Mouse (Mus musculus): ENCODE measurements around the gene Acadm. TPM values are rescaled to one million over a fixed set of nuclear protein-coding genes. Genes with fewer than 3 reads are reported as not detected.

The Acadm gene
- total RNA-seq, 2 experiments from 2014 or later, result 36.4 to 41.6 TPM

- intact Hi-C loops (cut with DNase I), result no loop called here
- DNase-seq (ENCODE audit: low spot score in 2 of 2), result no peak
These were observed 38.1 kb downstream of the Acadm start, which contains the start of gene Msh4 for GRCm38 (mm10) chr3:153906136-153906871. Msh4 (minus strand) TSS chr3:153906138.

- no peak for DNase-seq (ENCODE audit: low spot score in 2 of 2)
- intact Hi-C loops (cut with DNase I), result no loop called here
These were observed 38.9 kb downstream of the Acadm start for GRCm38 (mm10) chr3:153905251-153906135.

DNA sequence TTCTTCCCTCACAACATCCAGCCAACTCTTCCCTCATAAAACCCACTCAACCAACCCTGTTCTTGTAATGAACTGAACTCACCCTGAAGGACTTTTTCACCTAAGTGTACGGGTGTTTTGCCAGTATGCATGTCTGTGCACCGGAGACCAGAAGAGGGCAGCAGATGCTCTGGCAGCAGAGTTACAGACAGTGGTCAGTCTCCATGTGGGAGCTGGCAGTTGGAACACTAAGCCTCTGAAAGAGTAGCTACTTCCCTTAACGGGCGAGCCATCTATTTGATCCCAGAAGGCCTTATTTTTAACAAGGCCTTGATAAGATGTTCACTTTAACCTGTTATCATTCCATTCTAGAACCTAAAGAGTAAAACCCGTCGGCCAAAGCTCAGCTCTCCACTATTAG, 39.8 kb downstream of the Acadm start:
- peak in 1 of 2 experiments; percentile 18 for DNase-seq (ENCODE audit: low spot score in 2 of 2)

GRCm38 (mm10) chr3:153902595-153902994, 41.8 kb downstream of the Acadm start:
- intact Hi-C loops (cut with DNase I), result no loop called here
- no peak for DNase-seq (ENCODE audit: low spot score in 2 of 2)

More for the DNA sequence above, 39.8 kb downstream of the Acadm start:
- intact Hi-C loops (cut with DNase I), result no loop called here

DNA sequence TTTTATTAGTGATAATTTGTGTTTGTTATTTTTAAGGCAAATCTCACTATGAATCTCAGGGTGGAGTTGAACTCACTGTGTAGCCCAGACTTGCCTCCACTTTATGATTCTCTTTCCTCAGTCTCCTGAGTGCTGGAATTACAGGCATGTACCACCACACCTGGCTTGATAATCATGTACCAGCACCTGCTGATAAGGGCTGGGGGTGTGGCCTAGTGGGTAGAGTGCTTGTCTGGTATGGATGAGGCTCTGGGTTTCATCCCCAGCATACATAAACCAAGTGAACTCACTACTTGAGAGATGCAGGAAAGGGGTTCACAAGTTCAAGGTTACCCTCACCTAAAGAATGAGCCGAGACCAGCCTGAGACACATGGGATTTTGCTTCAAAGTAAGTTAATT, 42.5 kb downstream of the Acadm start:
- intact Hi-C loops (cut with DNase I), result no loop called here
- no peak for DNase-seq (ENCODE audit: low spot score in 2 of 2)

DNA sequence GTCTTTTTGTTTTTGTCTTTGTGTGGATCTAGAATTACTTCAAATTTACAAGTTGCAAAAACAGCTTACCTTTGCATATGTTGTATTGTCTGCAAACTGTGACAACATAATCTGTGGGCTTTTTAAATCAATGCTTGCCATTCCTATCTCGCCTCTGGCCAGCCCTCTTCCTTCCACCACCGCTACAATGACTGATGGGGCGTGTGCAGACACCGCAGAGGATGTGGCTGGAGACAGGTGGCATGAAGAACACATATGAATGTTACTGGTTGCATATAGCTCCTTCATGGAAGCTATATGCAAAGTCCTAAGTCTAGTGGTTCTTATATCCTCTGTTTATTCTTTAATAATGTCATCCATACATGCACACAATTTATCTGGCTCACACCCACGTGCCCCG, 47.2 kb downstream of the Acadm start:
- no peak for DNase-seq (ENCODE audit: low spot score in 2 of 2)
- intact Hi-C loops (cut with DNase I), result no loop called here

DNA sequence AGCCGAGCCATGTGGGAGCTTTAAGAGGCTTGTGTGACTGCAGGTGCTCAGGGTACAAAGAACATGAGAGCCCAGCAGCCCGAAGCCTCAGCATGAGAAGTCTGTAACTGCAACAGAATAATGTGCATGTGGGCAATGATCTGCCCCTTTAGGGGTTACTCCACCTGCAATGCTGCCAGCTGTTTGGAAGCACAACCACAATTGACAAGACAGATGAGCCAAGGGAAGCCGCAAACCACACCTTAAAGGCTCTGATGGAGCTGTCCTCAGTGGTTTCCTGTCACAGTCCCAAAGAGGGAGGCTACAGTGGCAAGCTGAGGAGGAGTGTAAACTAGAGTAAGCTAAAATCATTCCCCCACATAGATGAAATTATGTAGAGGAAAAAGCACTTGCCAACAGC, 49.0 kb downstream of the Acadm start:
- intact Hi-C loops (cut with DNase I), result no loop called here
- DNase-seq (ENCODE audit: low spot score in 2 of 2), result no peak

DNA sequence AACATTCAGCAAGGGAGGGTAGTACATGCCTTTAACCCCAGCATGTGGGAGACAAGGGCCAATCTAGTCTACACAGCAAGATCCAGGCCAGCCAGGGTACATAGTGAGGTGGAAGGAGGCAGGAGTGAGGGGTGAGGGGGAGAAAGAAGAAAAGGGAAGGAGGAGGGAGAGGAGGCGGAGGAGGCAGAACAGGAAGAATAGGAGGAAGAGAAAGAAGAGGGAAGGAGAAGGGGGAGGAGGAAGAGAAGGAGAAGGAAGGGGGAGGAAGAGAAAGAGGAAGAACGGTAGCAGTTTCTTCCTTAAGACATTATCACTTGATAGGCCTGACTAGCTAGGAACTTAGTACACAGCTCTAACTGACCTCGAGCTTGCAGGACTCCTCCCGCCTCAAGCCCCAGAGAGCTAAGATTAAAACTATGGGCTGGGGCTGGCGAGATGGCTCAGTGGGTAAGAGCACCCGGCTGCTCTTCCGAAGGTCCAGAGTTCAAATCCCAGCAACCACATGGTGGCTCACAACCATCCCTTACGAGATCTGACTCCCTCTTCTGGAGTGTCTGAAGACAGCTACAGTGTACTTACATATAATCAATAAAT, 55.1 kb downstream of the Acadm start:
- DNase-seq (ENCODE audit: low spot score in 2 of 2), result no peak
- intact Hi-C loops (cut with DNase I), result no loop called here

DNA sequence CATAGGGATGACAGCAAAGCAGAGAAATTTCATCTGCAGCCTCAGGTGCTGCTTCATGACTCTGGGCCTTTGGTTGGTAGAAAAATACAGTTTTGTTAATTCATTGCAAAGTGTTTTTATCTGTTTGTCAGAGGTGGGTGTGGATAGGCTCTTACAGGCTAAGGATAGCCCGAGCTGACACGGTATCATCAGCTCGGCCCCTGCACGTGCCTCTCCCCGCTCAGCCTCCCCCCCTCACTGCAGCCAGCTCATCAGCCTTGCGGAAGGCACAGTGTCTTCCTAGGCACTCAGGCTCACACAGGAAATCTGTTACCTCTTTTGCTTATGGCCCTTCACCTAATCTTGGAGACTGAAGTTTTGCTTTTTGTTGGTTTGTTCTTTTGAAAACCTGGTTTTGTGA, 56.3 kb downstream of the Acadm start:
- DNase-seq (ENCODE audit: low spot score in 2 of 2), result no peak
- intact Hi-C loops (cut with DNase I), result no loop called here

- DNase-seq (ENCODE audit: low spot score in 2 of 2), result no peak
- intact Hi-C loops (cut with DNase I), result no loop called here
These were observed 58.1 kb downstream of the Acadm start for GRCm38 (mm10) chr3:153886296-153886695.

Other genes with a start within 250 kb of the Acadm start
- 10 to 100 TPM; 16.9 to 20.2 TPM for gene St6galnac3, start 219.5 kb downstream of the Acadm start, total RNA-seq (2021)
- not detected for gene Asb17, start 100.4 kb downstream of the Acadm start, total RNA-seq (2021)
- under 1 TPM; 0.12 to 0.48 TPM for gene Msh4, start 38.5 kb downstream of the Acadm start, total RNA-seq (2021)
- gene Rabggtb, start 31.6 kb downstream of the Acadm start, total RNA-seq (2021), result 10 to 100 TPM; 59.9 to 61.2 TPM
- 1 to 10 TPM; 8.2 to 9.6 TPM for gene Slc44a5, start 28.8 kb upstream of the Acadm start, total RNA-seq (2021)

Data from left cerebral cortex, postnatal 36 days (tissue).